Mouse (Mus musculus) neural tube, embryonic 13.5 days (tissue): ENCODE results near the gene Olfr155. TPM values are rescaled to one million over a fixed set of nuclear protein-coding genes. Genes with fewer than 3 reads are reported as not detected.

Experiments used
- ATAC-seq: fragments of 200-750 bp; cut with Nextera tagmentation; 2 replicates; pipeline ENCODE4 v1.8.0; 2017; ENCODE audit warnings: low read depth, mild to moderate bottlenecking, moderate TSS enrichment, moderate library complexity
- H3K27ac ChIP-seq: fragments of 300-500 bp; sonication (generic); replicated peaks from 2 replicates; pipeline ENCODE4 v1.5.1; 2015; ENCODE audit warnings: moderate library complexity, mild to moderate bottlenecking, inconsistent platforms
- H3K27me3 ChIP-seq: fragments of 300-500 bp; sonication (generic); 2 replicates; pipeline ENCODE4 v1.6.1; 2015; ENCODE audit warnings: mild to moderate bottlenecking, inconsistent platforms
- H3K36me3 ChIP-seq: fragments of 300-500 bp; sonication (generic); 2 replicates; pipeline ENCODE4 v1.6.1; 2015; ENCODE audit warnings: mild to moderate bottlenecking, inconsistent platforms
- H3K4me1 ChIP-seq: fragments of 300-500 bp; sonication (generic); replicated peaks from 2 replicates; pipeline ENCODE4 v1.6.1; 2015; ENCODE audit warnings: inconsistent platforms
- H3K4me2 ChIP-seq: fragments of 300-500 bp; sonication (generic); 2 replicates; pipeline ENCODE4 v1.6.1; 2015; ENCODE audit warnings: inconsistent platforms, mild to moderate bottlenecking, moderate library complexity
- H3K4me3 ChIP-seq: fragments of 300-500 bp; sonication (generic); 2 replicates; pipeline ENCODE4 v1.5.1; 2015; ENCODE audit warnings: mild to moderate bottlenecking, inconsistent platforms
- H3K9ac ChIP-seq: fragments of 300-500 bp; sonication (generic); 2 replicates; pipeline ENCODE4 v1.6.1; 2015; ENCODE audit warnings: moderate library complexity, mild to moderate bottlenecking, inconsistent platforms
- H3K9me3 ChIP-seq: fragments of 300-500 bp; sonication (generic); 2 replicates; pipeline ENCODE4 v1.6.1; 2016; ENCODE audit warnings: inconsistent platforms
- WGBS: fragments of 180-500 bp; shearing (Covaris S2); methylation state at CpG from one replicate; pipeline ENCODE4 v1.1.7; 2015; 5-methylcytosine and 5-hydroxymethylcytosine counted together
- polyA plus RNA-seq: library from polyadenylated mRNA; unstranded; fragments of >200 nt; fragmentation: Nextera tagmentation; extraction: Ambion mirVana; gene quantifications from 2 replicates; pipeline ENCODE4 v1.2.1, GENCODE M21; 2015

The Olfr155 gene
- polyA plus RNA-seq = not detected in 2 replicates

DNA sequence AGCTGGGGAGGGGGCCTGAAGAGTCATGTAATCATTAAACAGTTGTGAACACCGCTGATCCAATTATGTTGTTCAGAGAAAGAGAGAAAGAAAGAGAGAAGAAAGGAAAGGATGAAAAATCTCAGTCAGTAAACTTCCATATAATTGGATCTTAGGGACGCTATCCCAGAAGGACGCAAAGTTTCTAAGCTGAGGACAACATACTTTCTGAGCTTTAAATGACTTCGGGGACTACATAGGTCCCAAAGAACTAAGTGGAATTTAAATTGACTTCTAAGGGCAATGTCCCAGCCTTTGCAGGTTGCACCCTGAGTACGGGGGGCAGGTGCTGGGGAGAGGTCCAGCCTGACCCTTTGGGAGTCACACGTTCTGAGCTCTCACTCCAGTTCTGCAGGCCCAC, at the start of gene Olfr155:
TSS of gene Olfr155 (plus strand) at position 301 of the 400 bp plus-strand sequence.
- Histone ChIP-seq H3K27ac (no peak within 1 kb of the TSS), H3K4me1 (no peaks in the 10 kb centered on the region), H3K4me2 (no peak within 1 kb of the TSS), H3K9ac (no peak within 1 kb of the TSS), H3K9me3 (no peaks in the 10 kb centered on the region), H3K36me3 (no peaks in the 10 kb centered on the region), H3K4me3 (no peak within 1 kb of the TSS), H3K27me3 (no peaks in the 10 kb centered on the region)
- ATAC-seq = no peak
- whole genome bisulfite sequencing = 89% methylated on average over 6 of the region's 6 CpGs

DNA sequence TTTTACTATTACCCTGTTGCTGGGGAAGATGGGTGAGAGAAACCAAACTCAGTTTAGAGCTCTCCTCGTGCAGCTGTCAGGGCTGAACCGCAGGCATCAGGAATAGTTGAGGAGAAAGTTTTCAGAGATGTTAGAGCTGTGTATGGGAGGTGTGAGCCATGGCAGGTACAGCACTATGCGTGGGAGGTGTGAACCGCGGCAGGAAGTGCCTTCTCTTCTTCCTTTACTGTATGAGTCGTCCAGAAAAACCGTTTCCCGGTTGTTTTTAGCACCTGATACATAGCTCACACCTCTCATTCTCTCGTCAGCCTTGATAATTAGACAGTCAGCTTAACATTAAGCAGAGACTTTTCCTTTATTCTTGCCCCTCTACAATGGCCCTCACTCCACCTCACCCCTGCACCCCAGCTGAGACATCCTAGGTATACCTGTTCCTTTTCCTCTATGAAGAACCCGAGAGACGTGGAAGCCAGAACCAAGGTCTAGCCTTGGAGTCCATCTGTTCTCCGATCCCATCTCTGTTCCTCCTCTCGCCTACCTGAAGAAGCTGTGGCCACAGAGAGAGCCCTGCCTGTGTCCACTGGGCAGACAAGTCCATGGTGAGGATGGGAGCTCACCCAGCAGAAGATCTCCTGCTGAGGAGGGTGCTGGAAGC, 28.3 kb upstream of the Olfr155 start:
- Histone ChIP-seq H3K36me3 (no peaks in the 10 kb centered on the region), H3K9me3 (no peaks in the 10 kb centered on the region), H3K9ac (no peak overlapping the region), H3K4me1 (no peaks in the 10 kb centered on the region), H3K27me3 (no peaks in the 10 kb centered on the region), H3K4me3 (no peak overlapping the region), H3K27ac (no peak overlapping the region), H3K4me2 (no peak overlapping the region)
- no peak for ATAC-seq
- 85% methylated on average over 13 of the region's 13 CpGs for WGBS

DNA sequence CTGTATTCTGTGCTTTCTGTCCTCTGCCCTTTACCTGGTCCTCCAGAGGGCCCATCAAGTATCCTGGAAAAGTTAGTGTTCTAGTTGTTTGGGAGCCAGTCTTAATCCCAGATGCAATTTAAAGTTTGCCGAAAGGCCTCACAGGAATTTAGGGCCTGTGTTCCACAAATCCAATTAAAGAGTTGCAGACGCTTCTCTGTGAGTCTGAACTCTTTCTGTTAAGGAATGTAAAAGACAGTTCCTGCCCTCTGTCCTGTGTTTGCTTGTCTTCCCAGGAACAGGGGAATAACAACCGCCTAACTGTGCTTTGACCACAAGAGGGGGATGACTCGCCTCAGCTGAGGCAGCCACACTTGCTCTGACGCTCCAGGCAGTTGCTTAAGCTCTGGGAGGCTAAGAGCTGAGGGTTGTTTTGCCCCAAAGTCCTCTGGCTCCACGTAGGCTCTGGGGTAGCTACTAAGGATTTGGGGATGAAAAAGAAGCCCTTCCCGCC, 27.5 kb upstream of the Olfr155 start, which contains the start of gene Olfr156:
TSS of gene Olfr156 (minus strand) at position 51 of the 493 bp plus-strand sequence.
- WGBS = 22% methylated on average over 7 of the region's 7 CpGs
- H3K4me2 ChIP-seq = no peak within 1 kb of the TSS
- no peak for ATAC-seq
- H3K27ac ChIP-seq = no peak within 1 kb of the TSS
- H3K27me3 ChIP-seq = no peaks in the 10 kb centered on the region
- H3K9ac ChIP-seq = no peak within 1 kb of the TSS
- H3K4me3 ChIP-seq = no peak within 1 kb of the TSS
- H3K36me3 ChIP-seq = no peaks in the 10 kb centered on the region
- no peaks in the 10 kb centered on the region for H3K9me3 ChIP-seq
- H3K4me1 ChIP-seq = no peaks in the 10 kb centered on the region

- no peaks in the 10 kb centered on the region for H3K9me3 ChIP-seq
- no peak for ATAC-seq
- 84% methylated on average over 4 of the region's 4 CpGs for WGBS
- H3K9ac ChIP-seq = no peak overlapping the region
- H3K4me2 ChIP-seq = no peak overlapping the region
- H3K27me3 ChIP-seq = no peaks in the 10 kb centered on the region
- H3K4me1 ChIP-seq = no peaks in the 10 kb centered on the region
- H3K27ac ChIP-seq = no peak overlapping the region
- H3K4me3 ChIP-seq = no peak overlapping the region
- H3K36me3 ChIP-seq = no peaks in the 10 kb centered on the region
Measured at GRCm38 (mm10) chr4:43828806-43829205, 22.6 kb upstream of the Olfr155 start.

DNA sequence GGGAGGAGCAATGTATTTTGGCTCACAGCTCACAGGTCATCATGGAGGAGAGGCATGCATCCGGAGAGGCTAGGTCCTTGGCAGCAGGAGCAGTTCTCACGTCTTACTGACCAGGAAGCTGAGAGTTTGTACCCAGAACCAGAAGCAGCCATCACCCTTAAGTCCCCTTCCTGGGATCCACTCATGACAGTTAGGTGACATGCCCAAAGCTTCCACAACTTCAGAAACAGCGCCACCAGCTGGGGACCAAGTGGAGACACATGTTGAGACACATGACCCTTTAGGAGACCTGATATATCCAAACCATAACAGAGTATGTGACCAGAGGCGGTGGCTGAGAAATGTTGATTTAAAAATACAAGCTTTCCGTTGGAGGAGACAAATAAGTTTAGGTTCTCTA, 19.3 kb upstream of the Olfr155 start:
- no peaks in the 10 kb centered on the region for H3K4me1 ChIP-seq
- H3K27me3 ChIP-seq = no peaks in the 10 kb centered on the region
- no peaks in the 10 kb centered on the region for H3K9me3 ChIP-seq
- H3K27ac ChIP-seq = no peak overlapping the region
- 76% methylated on average over 5 of the region's 5 CpGs for WGBS
- H3K36me3 ChIP-seq = no peaks in the 10 kb centered on the region
- no peak overlapping the region for H3K4me3 ChIP-seq
- ATAC-seq = no peak
- no peak overlapping the region for H3K4me2 ChIP-seq
- no peak overlapping the region for H3K9ac ChIP-seq

DNA sequence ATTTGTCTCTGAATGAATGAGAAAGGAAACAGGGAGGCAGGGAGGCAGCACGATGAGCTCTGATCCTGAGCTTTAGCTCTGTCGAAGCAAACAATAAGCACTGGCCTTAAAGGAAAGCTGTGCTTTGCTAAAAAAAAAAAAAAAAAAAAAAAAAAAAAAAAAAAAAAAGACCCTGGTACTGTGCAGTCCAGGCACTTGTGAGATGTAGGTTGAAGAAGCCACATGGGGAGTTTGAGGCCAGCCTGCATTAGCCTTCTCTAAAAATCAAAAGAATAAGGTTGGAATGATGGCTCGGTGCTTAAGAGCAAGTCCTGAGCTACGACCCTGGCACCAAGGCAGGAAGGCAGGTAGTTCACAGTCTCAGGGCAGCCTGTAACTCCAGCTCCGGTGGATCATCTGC, 17.6 kb upstream of the Olfr155 start:
- H3K27ac ChIP-seq = no peak overlapping the region

GRCm38 (mm10) chr4:43834749-43835148, 16.6 kb upstream of the Olfr155 start:
- H3K9ac ChIP-seq = no peak overlapping the region
- H3K9me3 ChIP-seq = no peaks in the 10 kb centered on the region
- H3K27ac ChIP-seq = no peak overlapping the region
- no peaks in the 10 kb centered on the region for H3K36me3 ChIP-seq
- no peak overlapping the region for H3K4me3 ChIP-seq
- WGBS = 79% methylated on average over 4 of the region's 4 CpGs
- H3K4me1 ChIP-seq = no peaks in the 10 kb centered on the region
- no peaks in the 10 kb centered on the region for H3K27me3 ChIP-seq
- ATAC-seq = no peak
- H3K4me2 ChIP-seq = no peak overlapping the region

More for the DNA sequence above, 17.6 kb upstream of the Olfr155 start:
- no peak overlapping the region for H3K4me3 ChIP-seq
- no peaks in the 10 kb centered on the region for H3K27me3 ChIP-seq
- H3K9me3 ChIP-seq = no peaks in the 10 kb centered on the region
- H3K9ac ChIP-seq = no peak overlapping the region
- ATAC-seq = no peak
- no peaks in the 10 kb centered on the region for H3K4me1 ChIP-seq
- no peaks in the 10 kb centered on the region for H3K36me3 ChIP-seq
- no peak overlapping the region for H3K4me2 ChIP-seq
- WGBS = 76% methylated on average over 5 of the region's 5 CpGs

DNA sequence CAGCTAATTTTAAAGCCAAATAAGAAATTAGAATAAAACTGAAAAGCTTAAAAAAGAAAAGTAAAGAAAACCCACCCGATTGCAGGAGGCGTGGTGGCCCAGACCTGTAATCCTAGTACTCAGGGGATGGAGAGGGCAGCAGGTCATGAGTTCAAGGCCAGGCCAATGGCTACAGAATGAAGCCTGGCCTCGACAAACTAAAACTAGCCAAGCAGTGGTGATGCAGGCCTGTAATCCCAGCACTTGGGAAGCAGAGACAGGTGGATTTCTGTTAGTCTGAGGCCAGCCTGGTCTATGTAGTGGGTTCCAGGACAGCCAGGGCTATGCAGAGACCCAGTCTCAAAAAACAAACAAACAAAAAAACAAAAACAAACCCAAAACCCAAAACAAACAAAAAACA, 13.0 kb upstream of the Olfr155 start:
- no peak overlapping the region for H3K27ac ChIP-seq
- no peaks in the 10 kb centered on the region for H3K27me3 ChIP-seq
- no peak overlapping the region for H3K4me2 ChIP-seq
- H3K9me3 ChIP-seq = 0 out of 2 replicates have a peak, but pooled peaks cover 7% of the 10 kb centered on the region
- no peak for ATAC-seq
- 71% methylated on average over 3 of the region's 3 CpGs for WGBS
- no peaks in the 10 kb centered on the region for H3K4me1 ChIP-seq
- no peak overlapping the region for H3K4me3 ChIP-seq
- H3K36me3 ChIP-seq = no peaks in the 10 kb centered on the region
- H3K9ac ChIP-seq = no peak overlapping the region

DNA sequence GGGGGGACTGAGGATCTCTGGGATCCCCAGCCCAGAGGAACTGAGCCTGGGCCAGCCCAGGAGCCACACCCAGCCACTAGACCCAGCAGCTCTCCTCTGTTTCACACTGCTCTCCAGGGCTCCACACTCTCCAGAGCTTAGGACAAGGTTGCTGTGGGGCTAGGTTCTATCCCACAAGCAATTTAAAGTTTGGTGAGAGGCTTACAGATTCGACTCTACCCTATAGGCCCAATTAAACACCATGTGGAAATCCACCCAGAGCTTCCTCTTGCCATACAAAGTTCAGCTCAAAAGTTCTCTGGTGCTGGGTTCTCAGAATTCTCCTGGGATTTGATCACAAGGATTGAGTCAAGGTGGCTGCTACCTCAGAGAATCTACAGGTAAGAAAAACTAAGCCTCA, 11.3 kb upstream of the Olfr155 start, which contains the start of gene Olfr157:
TSS of gene Olfr157 (minus strand) at position 101 of the 400 bp plus-strand sequence.
- Histone ChIP-seq H3K4me2 (no peak within 1 kb of the TSS), H3K9me3 (0 out of 2 replicates have a peak, but pooled peaks cover 7% of the 10 kb centered on the region), H3K4me1 (no peaks in the 10 kb centered on the region), H3K4me3 (no peak within 1 kb of the TSS), H3K36me3 (no peaks in the 10 kb centered on the region), H3K27me3 (no peaks in the 10 kb centered on the region), H3K9ac (no peak within 1 kb of the TSS), H3K27ac (no peak within 1 kb of the TSS)
- 73% methylated on average over 1 of the region's 1 CpGs for WGBS
- no peak for ATAC-seq

DNA sequence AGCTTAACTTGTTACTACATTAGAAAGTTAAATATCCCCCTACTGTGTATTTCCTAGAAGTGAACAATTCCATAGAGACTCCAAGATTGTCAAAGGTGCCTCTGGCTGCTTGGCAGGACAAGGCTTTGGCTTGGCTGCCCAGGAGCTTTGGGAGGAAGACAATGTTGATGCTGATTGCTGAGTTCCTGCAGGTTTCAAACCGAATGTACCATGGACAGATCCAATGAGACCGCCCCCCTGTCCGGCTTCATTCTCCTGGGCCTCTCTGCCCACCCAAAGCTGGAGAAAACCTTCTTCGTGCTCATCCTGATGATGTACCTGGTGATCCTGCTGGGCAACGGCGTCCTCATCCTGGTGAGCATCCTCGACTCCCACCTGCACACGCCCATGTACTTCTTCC, 2.7 kb downstream of the Olfr155 start:
- Histone ChIP-seq H3K4me1 (no peaks in the 10 kb centered on the region), H3K27ac (no peak overlapping the region), H3K4me3 (no peak overlapping the region), H3K4me2 (no peak overlapping the region), H3K27me3 (no peaks in the 10 kb centered on the region), H3K9ac (no peak overlapping the region), H3K36me3 (no peaks in the 10 kb centered on the region), H3K9me3 (no peaks in the 10 kb centered on the region)
- WGBS = 79% methylated on average over 8 of the region's 8 CpGs
- no peak for ATAC-seq

DNA sequence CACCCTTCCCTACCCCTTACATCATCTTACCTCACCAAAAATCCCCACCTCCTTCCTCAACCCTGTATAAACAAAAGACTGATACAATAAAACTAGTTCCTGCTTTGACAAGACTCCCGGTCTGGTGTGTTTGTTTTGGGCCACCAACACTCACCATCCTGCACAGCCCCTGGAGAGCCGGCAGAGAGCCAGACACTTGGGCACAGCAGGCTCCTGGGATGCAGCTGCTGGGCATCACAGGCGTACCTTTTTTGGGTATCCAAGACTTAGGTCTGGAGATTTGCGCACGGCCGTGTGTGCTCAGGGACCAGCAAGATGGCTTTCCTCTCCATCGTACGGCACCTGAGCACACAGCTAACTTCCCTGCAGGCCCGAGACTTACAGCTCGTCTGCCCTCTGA, 8.5 kb downstream of the Olfr155 start:
- no peaks in the 10 kb centered on the region for H3K9me3 ChIP-seq
- H3K4me3 ChIP-seq = no peak overlapping the region
- H3K27me3 ChIP-seq = no peaks in the 10 kb centered on the region
- no peak overlapping the region for H3K4me2 ChIP-seq
- ATAC-seq = no peak
- no peaks in the 10 kb centered on the region for H3K36me3 ChIP-seq
- H3K4me1 ChIP-seq = no peaks in the 10 kb centered on the region
- no peak overlapping the region for H3K9ac ChIP-seq
- H3K27ac ChIP-seq = no peak overlapping the region
- 79% methylated on average over 10 of the region's 10 CpGs for WGBS

GRCm38 (mm10) chr4:43860744-43861519, 9.6 kb downstream of the Olfr155 start:
- H3K4me3 ChIP-seq = no peak overlapping the region
- no peaks in the 10 kb centered on the region for H3K4me1 ChIP-seq
- ATAC-seq = no peak
- no peak overlapping the region for H3K9ac ChIP-seq
- H3K4me2 ChIP-seq = no peak overlapping the region
- no peaks in the 10 kb centered on the region for H3K27me3 ChIP-seq
- no peaks in the 10 kb centered on the region for H3K36me3 ChIP-seq
- H3K9me3 ChIP-seq = no peaks in the 10 kb centered on the region
- WGBS = 22% methylated on average over 14 of the region's 14 CpGs
- H3K27ac ChIP-seq = no peak overlapping the region
